Mouse (Mus musculus) liver, adult 2 months (tissue): ENCODE measurements around the gene Rtl1.

Experiments
- CTCF ChIP-seq: fragments of 200-500 bp; IDR thresholded peaks from 2 replicates; pipeline ENCODE4 v1.5.1; 2011; ENCODE audit warnings: low read depth, low read length, control low read depth
- POLR2A ChIP-seq: fragments of 200-500 bp; IDR thresholded peaks from 2 replicates; pipeline ENCODE4 v1.6.1; 2011; ENCODE audit warnings: low read length, control low read depth; ENCODE audit not compliant: insufficient read depth; ENCODE audit errors: extremely low read depth

- TF ChIP-seq CTCF (no peak), POLR2A (no peak)
Observed at GRCm38 (mm10) chr12:109612392-109613385, 12.6 kb upstream of the Rtl1 start.
